Mouse (Mus musculus) embryonic facial prominence, embryonic 14.5 days (tissue): ENCODE measurements around the gene Krt34. TPM values are rescaled to one million over a fixed set of nuclear protein-coding genes. Genes with fewer than 3 reads are reported as not detected.
A peak's percentile ranks its signal among the peaks of the same experiment; 100 is the strongest.

Experiments
- ATAC-seq: fragments of 200-750 bp; cut with Nextera tagmentation; 2 replicates; pipeline ENCODE4 v1.8.0; 2017; ENCODE audit warnings: low read depth, moderate number of reproducible peaks, moderate TSS enrichment
- DNase-seq: peaks from one replicate; pipeline ENCODE4 v3.0.0-alpha.2; 2015; ENCODE audit warnings: low spot score
- H3K27ac ChIP-seq: fragments of 300-500 bp; sonication (generic); replicated peaks from 2 replicates; pipeline ENCODE4 v1.5.1; 2014; ENCODE audit warnings: low read depth, mild to moderate bottlenecking, low read length, moderate library complexity
- H3K27me3 ChIP-seq: fragments of 300-500 bp; sonication (generic); replicated peaks from 2 replicates; pipeline ENCODE4 v1.6.1; 2014; ENCODE audit warnings: low read length; ENCODE audit not compliant: control insufficient read depth, insufficient read depth
- H3K36me3 ChIP-seq: fragments of 300-500 bp; sonication (generic); 2 replicates; pipeline ENCODE4 v1.6.1; 2014; ENCODE audit warnings: low read length, mixed read lengths; ENCODE audit not compliant: control insufficient read depth, insufficient read depth
- H3K4me1 ChIP-seq: fragments of 300-500 bp; sonication (generic); 2 replicates; pipeline ENCODE4 v1.6.1; 2014; ENCODE audit warnings: antibody characterized with exemption, low read length; ENCODE audit not compliant: control insufficient read depth, insufficient read depth
- H3K4me2 ChIP-seq: fragments of 300-500 bp; sonication (generic); 2 replicates; pipeline ENCODE4 v1.6.1; 2014; ENCODE audit warnings: low read depth, mild to moderate bottlenecking, low read length, moderate library complexity, mixed read lengths
- H3K4me3 ChIP-seq: fragments of 300-500 bp; sonication (generic); 2 replicates; pipeline ENCODE4 v1.5.1; 2014; ENCODE audit warnings: low read depth, mild to moderate bottlenecking, low read length
- H3K9ac ChIP-seq: fragments of 300-500 bp; sonication (generic); 2 replicates; pipeline ENCODE4 v1.6.1; 2014; ENCODE audit warnings: low read depth, mild to moderate bottlenecking, low read length, moderate library complexity, mixed read lengths
- H3K9me3 ChIP-seq: fragments of 300-500 bp; sonication (generic); 2 replicates; pipeline ENCODE4 v1.6.1; 2016; ENCODE audit warnings: low read length; ENCODE audit not compliant: control insufficient read depth
- WGBS: fragments of 180-500 bp; shearing (Covaris S2); extraction: QIAGEN DNeasy Blood & Tissue Kit; methylation state at CpG from one replicate; pipeline ENCODE4 v1.1.7; 2014; 5-methylcytosine and 5-hydroxymethylcytosine counted together
- polyA plus RNA-seq: library from polyadenylated mRNA; unstranded; fragments of >200 nt; fragmentation: Nextera tagmentation; extraction: Ambion mirVana; gene quantifications from 2 replicates; pipeline ENCODE4 v1.2.1, GENCODE M21; 2014

The Krt34 gene
- polyA plus RNA-seq, 1 experiment from 2014 or later = 0.40 TPM

GRCm38 (mm10) chr11:100050451-100050850 is 9.1 kb upstream of the Krt34 start, which contains the start of gene Krt31:
TSS of gene Krt31 (minus strand) at chr11:100050551.
- 82% methylated on average over 2 of the region's 3 CpGs for whole genome bisulfite sequencing
- H3K9me3 ChIP-seq = no peaks in the 10 kb centered on the region

GRCm38 (mm10) chr11:100047193-100047592 is 5.8 kb upstream of the Krt34 start:
- no peaks in the 10 kb centered on the region for H3K4me1 ChIP-seq
- no peak overlapping the region for H3K9ac ChIP-seq
- no peaks in the 10 kb centered on the region for H3K27me3 ChIP-seq
- H3K36me3 ChIP-seq = no peaks in the 10 kb centered on the region
- ATAC-seq = no peak
- no peak overlapping the region for H3K4me3 ChIP-seq
- no peaks in the 10 kb centered on the region for H3K9me3 ChIP-seq
- no peak overlapping the region for H3K4me2 ChIP-seq
- no peak for DNase-seq
- H3K27ac ChIP-seq = no peak overlapping the region
- 77% methylated on average over 2 of the region's 2 CpGs for WGBS

More at GRCm38 (mm10) chr11:100050451-100050850, 9.1 kb upstream of the Krt34 start, which contains the start of gene Krt31:
- H3K36me3 ChIP-seq = no peaks in the 10 kb centered on the region
- H3K9ac ChIP-seq = no peak within 1 kb of the TSS
- H3K4me3 ChIP-seq = no peak within 1 kb of the TSS
- ATAC-seq (no peak), DNase-seq (no peak)
- H3K4me1 ChIP-seq = no peaks in the 10 kb centered on the region
- no peaks in the 10 kb centered on the region for H3K27me3 ChIP-seq
- no peak within 1 kb of the TSS for H3K4me2 ChIP-seq
- H3K27ac ChIP-seq = no peak within 1 kb of the TSS

- ATAC-seq (no peak), DNase-seq (no peak)
- H3K36me3 ChIP-seq = no peaks in the 10 kb centered on the region
- no peaks in the 10 kb centered on the region for H3K9me3 ChIP-seq
- H3K27me3 ChIP-seq = no peaks in the 10 kb centered on the region
- H3K9ac ChIP-seq = no peak overlapping the region
- H3K4me3 ChIP-seq = no peak overlapping the region
- WGBS = 84% methylated on average over 6 of the region's 6 CpGs
- no peaks in the 10 kb centered on the region for H3K4me1 ChIP-seq
- no peak overlapping the region for H3K27ac ChIP-seq
- H3K4me2 ChIP-seq = no peak overlapping the region
Observed at GRCm38 (mm10) chr11:100046303-100046866, 5.0 kb upstream of the Krt34 start.

- no peak within 1 kb of the TSS for H3K4me2 ChIP-seq
- H3K27me3 ChIP-seq = no peaks in the 10 kb centered on the region
- H3K27ac ChIP-seq = no peak within 1 kb of the TSS
- H3K4me1 ChIP-seq = no peaks in the 10 kb centered on the region
- no peaks in the 10 kb centered on the region for H3K9me3 ChIP-seq
- no peak within 1 kb of the TSS for H3K9ac ChIP-seq
- ATAC-seq = no peak
- no peaks in the 10 kb centered on the region for H3K36me3 ChIP-seq
- H3K4me3 ChIP-seq = no peak within 1 kb of the TSS
- no peak for DNase-seq
- 87% methylated on average over 6 of the region's 6 CpGs for WGBS
Observed at GRCm38 (mm10) chr11:100029768-100030167, 11.6 kb downstream of the Krt34 start, which contains the start of gene Krt33b. TSS of gene Krt33b (minus strand) at chr11:100029868.

GRCm38 (mm10) chr11:100021438-100021837 is 19.9 kb downstream of the Krt34 start:
- H3K4me2 ChIP-seq = no peak overlapping the region
- no peaks in the 10 kb centered on the region for H3K36me3 ChIP-seq
- no peaks in the 10 kb centered on the region for H3K27me3 ChIP-seq
- no peak overlapping the region for H3K9ac ChIP-seq
- no peak overlapping the region for H3K4me3 ChIP-seq
- H3K9me3 ChIP-seq = no peaks in the 10 kb centered on the region
- ATAC-seq = no peak
- H3K27ac ChIP-seq = no peak overlapping the region
- 66% methylated on average over 5 of the region's 5 CpGs for WGBS
- H3K4me1 ChIP-seq = no peaks in the 10 kb centered on the region
- DNase-seq = no peak

GRCm38 (mm10) chr11:100019466-100019865 is 21.9 kb downstream of the Krt34 start:
- Histone ChIP-seq H3K9me3 (no peaks in the 10 kb centered on the region), H3K27me3 (no peaks in the 10 kb centered on the region), H3K4me2 (no peak overlapping the region), H3K4me1 (no peaks in the 10 kb centered on the region), H3K9ac (no peak overlapping the region), H3K4me3 (no peak overlapping the region), H3K36me3 (no peaks in the 10 kb centered on the region), H3K27ac (no peak overlapping the region)
- ATAC-seq (no peak), DNase-seq (no peak)
- 79% methylated on average over 1 of the region's 1 CpGs for WGBS

- DNase-seq = no peak
Observed at GRCm38 (mm10) chr11:100016112-100016511, 25.2 kb downstream of the Krt34 start, which contains the start of gene Krt33a. TSS of gene Krt33a (minus strand) at chr11:100016212.

GRCm38 (mm10) chr11:100013691-100014171 is 27.6 kb downstream of the Krt34 start:
- no peak overlapping the region for H3K9ac ChIP-seq
- ATAC-seq (no peak), DNase-seq (peak; percentile 46)
- H3K4me1 ChIP-seq = no peaks in the 10 kb centered on the region
- H3K9me3 ChIP-seq = no peaks in the 10 kb centered on the region
- H3K4me3 ChIP-seq = no peak overlapping the region
- H3K27ac ChIP-seq = 0 out of 2 replicates have a peak overlapping the region, but pooled peaks have one; percentile 15
- no peaks in the 10 kb centered on the region for H3K36me3 ChIP-seq
- H3K4me2 ChIP-seq = no peak overlapping the region
- 69% methylated on average over 4 of the region's 4 CpGs for WGBS
- H3K27me3 ChIP-seq = no peaks in the 10 kb centered on the region

More at GRCm38 (mm10) chr11:100016112-100016511, 25.2 kb downstream of the Krt34 start, which contains the start of gene Krt33a:
- Histone ChIP-seq H3K9ac (no peak within 1 kb of the TSS), H3K4me1 (no peaks in the 10 kb centered on the region), H3K4me2 (no peak within 1 kb of the TSS), H3K27ac (no peak within 1 kb of the TSS), H3K9me3 (no peaks in the 10 kb centered on the region), H3K4me3 (no peak within 1 kb of the TSS), H3K27me3 (no peaks in the 10 kb centered on the region), H3K36me3 (no peaks in the 10 kb centered on the region)
- WGBS = 77% methylated on average over 4 of the region's 4 CpGs
- ATAC-seq = no peak

- Histone ChIP-seq H3K4me3 (no peak overlapping the region), H3K9me3 (no peaks in the 10 kb centered on the region), H3K9ac (no peak overlapping the region), H3K4me2 (no peak overlapping the region), H3K27me3 (no peaks in the 10 kb centered on the region), H3K27ac (no peak overlapping the region), H3K36me3 (no peaks in the 10 kb centered on the region), H3K4me1 (no peaks in the 10 kb centered on the region; the same call in 1 of the 2 replicates)
- ATAC-seq (no peak), DNase-seq (no peak)
- 81% methylated on average over 5 of the region's 5 CpGs for WGBS
Observed at GRCm38 (mm10) chr11:100010682-100011081, 30.7 kb downstream of the Krt34 start.
